Comparison of ENCODE assay signal across 8 mouse cellular contexts in the genomic region with DNA sequence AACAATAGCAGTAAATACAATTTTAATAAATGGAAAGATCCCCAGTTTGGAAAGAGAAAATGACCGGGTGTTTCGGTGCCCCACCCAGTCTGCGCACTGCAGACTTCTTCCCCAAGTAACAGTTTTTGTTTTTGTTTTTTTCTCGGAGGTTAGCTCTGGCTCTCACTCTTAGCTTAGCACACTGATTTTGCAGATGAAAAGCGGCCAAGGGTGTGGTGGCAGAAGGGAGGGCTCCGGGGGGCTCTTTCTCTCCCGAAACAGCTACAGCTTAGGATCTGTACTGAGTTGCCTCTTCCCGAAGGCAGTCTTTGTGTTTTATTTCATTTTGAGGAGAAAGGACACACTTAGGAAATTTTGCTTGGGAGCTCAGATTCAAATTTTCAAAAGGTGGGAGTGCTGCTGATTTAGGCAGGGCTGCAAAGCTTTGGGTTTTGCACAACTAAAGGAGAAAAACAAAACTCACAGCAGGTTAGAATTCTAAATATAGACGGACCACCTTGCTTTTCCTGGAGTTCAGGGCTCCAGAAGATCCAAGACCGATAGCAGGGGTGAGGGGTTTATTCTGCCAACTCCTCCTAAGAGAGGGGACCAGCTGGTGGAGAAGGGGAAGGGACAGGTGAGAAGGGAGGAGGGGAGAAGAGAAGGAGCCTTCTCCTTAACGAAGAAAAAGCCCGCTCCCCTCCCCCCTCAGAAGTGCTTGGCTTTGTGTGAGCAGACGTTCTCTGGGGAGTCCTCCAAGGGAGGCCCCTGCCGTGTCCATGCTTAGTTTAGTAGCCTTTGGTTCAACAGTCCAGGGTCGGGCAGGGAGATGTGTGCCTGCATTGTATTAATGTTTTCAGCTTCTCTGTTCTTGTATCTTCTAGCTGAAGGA. TPM values are rescaled to one million over a fixed set of nuclear protein-coding genes. Genes with fewer than 3 reads are reported as not detected.
DNase-seq lines count a peak whose midpoint lies in the region; ATAC-seq and TF ChIP-seq lines count a peak whose summit lies in the region.
"Had no signal": no experiment of that assay in that cellular context is flagged by ENCODE, and none has a peak within 500 bp of the region (broad histone marks: within the 10 kb centered on the region; RNA-seq: fewer than 3 reads in every experiment).

No protein-coding gene starts in this region.

- no peak for TF ChIP-seq CTCF in lung, postnatal 0 days (IDR thresholded peaks at IDR 0.05)

- no peak overlapping the region for H3K4me3 ChIP-seq in lung, postnatal 0 days (ENCODE audit: low read depth, low read length)
- H3K4me3 ChIP-seq in embryonic facial prominence, embryonic 14.5 days (ENCODE audit: low read depth, low read length) = no peak overlapping the region
- H3K4me3 ChIP-seq in limb, embryonic 13.5 days = no peak overlapping the region
- H3K4me3 ChIP-seq: erythroblast, embryonic 14.5 days had no signal

- ATAC-seq in lung, postnatal 0 days = no peak
- 0 out of 2 replicates have a peak, but pooled peaks have one; percentile 1 for ATAC-seq in embryonic facial prominence, embryonic 14.5 days (ENCODE audit: low read depth)
- no peak for ATAC-seq in limb, embryonic 13.5 days (ENCODE audit: low FRiP score, low read depth)

- no peak for TF ChIP-seq EP300 in lung, postnatal 0 days (IDR thresholded peaks at IDR 0.05)

- H3K27me3 ChIP-seq in lung, postnatal 0 days (replicated peaks; ENCODE audit: insufficient read depth, low read length) = no peaks in the 10 kb centered on the region
- H3K27me3 ChIP-seq in embryonic facial prominence, embryonic 14.5 days (replicated peaks; ENCODE audit: control insufficient read depth, insufficient read depth, low read length) = no peaks in the 10 kb centered on the region
- H3K27me3 ChIP-seq in limb, embryonic 13.5 days = no peaks in the 10 kb centered on the region

- no peak overlapping the region for H3K9ac ChIP-seq in lung, postnatal 0 days (replicated peaks; ENCODE audit: low read depth)
- peak overlapping the region; percentile 38 for H3K9ac ChIP-seq in embryonic facial prominence, embryonic 14.5 days (ENCODE audit: low read depth, low read length)
- H3K9ac ChIP-seq in limb, embryonic 13.5 days = 0 out of 2 replicates have a peak overlapping the region, but pooled peaks have one; percentile 8

- no peaks in the 10 kb centered on the region for H3K36me3 ChIP-seq in lung, postnatal 0 days (ENCODE audit: insufficient read depth, low read length)
- H3K36me3 ChIP-seq in embryonic facial prominence, embryonic 14.5 days (ENCODE audit: control insufficient read depth, insufficient read depth, low read length) = no peaks in the 10 kb centered on the region
- H3K36me3 ChIP-seq in limb, embryonic 13.5 days = no peaks in the 10 kb centered on the region

- H3K27ac ChIP-seq in lung, postnatal 0 days (ENCODE audit: low read length) = peak overlapping the region; percentile 22; the same call in 1 of the 2 replicates
- peak overlapping the region; percentile 88 for H3K27ac ChIP-seq in embryonic facial prominence, embryonic 14.5 days (replicated peaks; ENCODE audit: low read depth, low read length)
- H3K27ac ChIP-seq in limb, embryonic 13.5 days = peak overlapping the region; percentile 48; the same call in 1 of the 2 replicates

- H3K4me1 ChIP-seq in lung, postnatal 0 days (ENCODE audit: insufficient read depth, low read depth, low read length) = peaks cover 8% of the 10 kb centered on the region; the same call in 1 of the 2 replicates
- peaks cover 45% of the 10 kb centered on the region for H3K4me1 ChIP-seq in embryonic facial prominence, embryonic 14.5 days (ENCODE audit: control insufficient read depth, insufficient read depth, low read length)
- peaks cover 60% of the 10 kb centered on the region for H3K4me1 ChIP-seq in limb, embryonic 13.5 days

- no peak overlapping the region for H3K4me2 ChIP-seq in lung, postnatal 0 days (replicated peaks; ENCODE audit: low read depth, low read length)
- H3K4me2 ChIP-seq in embryonic facial prominence, embryonic 14.5 days (ENCODE audit: low read depth, low read length) = peak overlapping the region; percentile 34
- H3K4me2 ChIP-seq in limb, embryonic 13.5 days (replicated peaks) = no peak overlapping the region; the same call in none of the 2 replicates

- H3K9me3 ChIP-seq in lung, postnatal 0 days (ENCODE audit: low read length) = no peaks in the 10 kb centered on the region
- no peaks in the 10 kb centered on the region for H3K9me3 ChIP-seq in embryonic facial prominence, embryonic 14.5 days (ENCODE audit: control insufficient read depth, low read length)
- H3K9me3 ChIP-seq in limb, embryonic 13.5 days = no peaks in the 10 kb centered on the region

- WGBS in lung, postnatal 0 days = 38% methylated on average over 15 of the region's 15 CpGs
- 21% methylated on average over 15 of the region's 15 CpGs for WGBS in embryonic facial prominence, embryonic 14.5 days
- 32% methylated on average over 15 of the region's 15 CpGs for WGBS in limb, embryonic 13.5 days

- peak; percentile 22 for DNase-seq in lung, postnatal 0 days (ENCODE audit: low spot score)
- DNase-seq in lung, postnatal 4 days = no peak
- DNase-seq in embryonic facial prominence, embryonic 14.5 days (ENCODE audit: low spot score) = peak; percentile 75
- DNase-seq in testis, postnatal 14 days (ENCODE audit: low spot score) = peak; percentile 79
- DNase-seq in thymus, postnatal 0 days (ENCODE audit: low spot score) = no peak
- DNase-seq in urinary bladder, adult 2 months (ENCODE audit: low spot score) = no peak

RNA-seq across cellular contexts. Expression of gene Tuba1a, which starts 37.4 kb away (rescaled TPM):
- 881 and 945 TPM in 2 replicates for polyA plus RNA-seq in lung, postnatal 0 days (2015; fragmentation: Nextera tagmentation; extraction: Ambion mirVana)
- polyA plus RNA-seq in embryonic facial prominence, embryonic 14.5 days (2014; fragmentation: Nextera tagmentation; extraction: Ambion mirVana) = 1,836 and 1,958 TPM in 2 replicates
- polyA plus RNA-seq in limb, embryonic 13.5 days (2015; fragmentation: Nextera tagmentation; extraction: Ambion mirVana) = 1,398 and 1,426 TPM in 2 replicates
- polyA plus RNA-seq in thymus, postnatal 0 days (2015; fragmentation: Nextera tagmentation; extraction: Ambion mirVana) = 227 and 236 TPM in 2 replicates
- 279 and 332 TPM in 2 replicates for polyA plus RNA-seq in urinary bladder, adult 2 months (2012; rRNA removed)

RNA-seq across cellular contexts. Expression of gene Gm49450, which starts 37.6 kb away (rescaled TPM):
- polyA plus RNA-seq in lung, postnatal 0 days (2015; fragmentation: Nextera tagmentation; extraction: Ambion mirVana) = not detected in 2 replicates
- polyA plus RNA-seq in embryonic facial prominence, embryonic 14.5 days (2014; fragmentation: Nextera tagmentation; extraction: Ambion mirVana) = not detected in 2 replicates
- polyA plus RNA-seq in limb, embryonic 13.5 days (2015; fragmentation: Nextera tagmentation; extraction: Ambion mirVana) = not detected in 2 replicates
- not detected in 2 replicates for polyA plus RNA-seq in thymus, postnatal 0 days (2015; fragmentation: Nextera tagmentation; extraction: Ambion mirVana)
- 0.30 and 0.38 TPM in 2 replicates for polyA plus RNA-seq in urinary bladder, adult 2 months (2012; rRNA removed)
- polyA plus RNA-seq: erythroblast, embryonic 14.5 days had no signal

RNA-seq across cellular contexts. Expression of gene Tuba1c, which starts 38.8 kb away (rescaled TPM):
- 45.1 and 53.2 TPM in 2 replicates for polyA plus RNA-seq in lung, postnatal 0 days (2015; fragmentation: Nextera tagmentation; extraction: Ambion mirVana)
- polyA plus RNA-seq in embryonic facial prominence, embryonic 14.5 days (2014; fragmentation: Nextera tagmentation; extraction: Ambion mirVana) = 133 and 149 TPM in 2 replicates
- polyA plus RNA-seq in limb, embryonic 13.5 days (2015; fragmentation: Nextera tagmentation; extraction: Ambion mirVana) = 143 and 149 TPM in 2 replicates
- polyA plus RNA-seq in thymus, postnatal 0 days (2015; fragmentation: Nextera tagmentation; extraction: Ambion mirVana) = 153 and 156 TPM in 2 replicates
- 94.8 and 129 TPM in 2 replicates for polyA plus RNA-seq in urinary bladder, adult 2 months (2012; rRNA removed)

RNA-seq across cellular contexts. Expression of gene Tuba1b, which starts 56.5 kb away (rescaled TPM):
- 415 and 427 TPM in 2 replicates for polyA plus RNA-seq in lung, postnatal 0 days (2015; fragmentation: Nextera tagmentation; extraction: Ambion mirVana)
- polyA plus RNA-seq in embryonic facial prominence, embryonic 14.5 days (2014; fragmentation: Nextera tagmentation; extraction: Ambion mirVana) = 1,523 and 1,643 TPM in 2 replicates
- polyA plus RNA-seq in limb, embryonic 13.5 days (2015; fragmentation: Nextera tagmentation; extraction: Ambion mirVana) = 1,632 and 1,683 TPM in 2 replicates
- 1,370 and 1,449 TPM in 2 replicates for polyA plus RNA-seq in thymus, postnatal 0 days (2015; fragmentation: Nextera tagmentation; extraction: Ambion mirVana)
- polyA plus RNA-seq in urinary bladder, adult 2 months (2012; rRNA removed) = 677 and 758 TPM in 2 replicates

Comparison
In these comparisons a context has a peak if more than half of its experiments do, and no peak if none do; other contexts are left out.
1. DNase-seq: peak in lung, postnatal 0 days (single experiment), embryonic facial prominence, embryonic 14.5 days (single experiment) and testis, postnatal 14 days (single experiment); none in lung, postnatal 4 days (0 of 2), thymus, postnatal 0 days (single experiment) and urinary bladder, adult 2 months (single experiment).
2. H3K27ac ChIP-seq: peak in every context shown above with its lines; median percentile 88 in embryonic facial prominence, embryonic 14.5 days; 48 in limb, embryonic 13.5 days; 22 in lung, postnatal 0 days.